Mouse (Mus musculus) kidney, adult 9 months (tissue): ENCODE measurements at regions not wholly inside any gene's neighbourhood (a gene's known extent, or its start where the extent isn't known, plus 50 kb on each side); places are given as distances from the start of the nearest gene placed in this dataset.
"Not testable (repeated sequence)": the region's sequence is repeated elsewhere in the genome, so short reads cannot be mapped to it uniquely, and the experiment has no call there.

Experiments used
- DNase-seq: peaks from one replicate; pipeline ENCODE4 v3.0.0; 2022

- DNase-seq, result no peak
Observed at GRCm38 (mm10) chr9:41429711-41430390, 268.4 kb upstream of the Ubash3b start.

DNA sequence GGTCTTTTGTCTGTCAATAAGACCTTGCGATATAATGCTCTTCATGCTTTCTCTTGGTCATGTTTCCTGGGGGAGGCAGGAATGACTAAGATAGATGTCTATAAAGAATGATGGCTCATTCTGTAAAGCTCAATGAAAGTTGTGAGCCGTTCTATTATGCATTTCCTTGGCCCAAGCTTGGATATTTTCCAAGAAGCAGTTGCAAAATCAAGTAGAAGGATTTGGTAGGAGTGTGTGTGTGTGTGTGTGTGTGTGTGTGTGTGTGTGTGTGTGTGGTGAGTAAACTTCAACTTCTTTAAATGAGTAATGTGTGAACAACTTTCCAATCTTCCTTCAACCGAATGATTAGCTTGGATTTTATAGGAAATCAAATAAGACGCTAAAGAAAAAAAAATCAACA lies 267.7 kb upstream of the Ubash3b start:
- DNase-seq, result no peak

- no peak for DNase-seq
Observed at GRCm38 (mm10) chr9:41426698-41427097, 265.2 kb upstream of the Ubash3b start.

- no peak for DNase-seq
Observed at GRCm38 (mm10) chr9:41425225-41425624, 263.7 kb upstream of the Ubash3b start.

GRCm38 (mm10) chr9:41413791-41414190 lies 252.3 kb upstream of the Ubash3b start:
- no peak for DNase-seq

GRCm38 (mm10) chr9:41413091-41413490 lies 251.6 kb upstream of the Ubash3b start:
- not testable (repeated sequence) for DNase-seq

DNA sequence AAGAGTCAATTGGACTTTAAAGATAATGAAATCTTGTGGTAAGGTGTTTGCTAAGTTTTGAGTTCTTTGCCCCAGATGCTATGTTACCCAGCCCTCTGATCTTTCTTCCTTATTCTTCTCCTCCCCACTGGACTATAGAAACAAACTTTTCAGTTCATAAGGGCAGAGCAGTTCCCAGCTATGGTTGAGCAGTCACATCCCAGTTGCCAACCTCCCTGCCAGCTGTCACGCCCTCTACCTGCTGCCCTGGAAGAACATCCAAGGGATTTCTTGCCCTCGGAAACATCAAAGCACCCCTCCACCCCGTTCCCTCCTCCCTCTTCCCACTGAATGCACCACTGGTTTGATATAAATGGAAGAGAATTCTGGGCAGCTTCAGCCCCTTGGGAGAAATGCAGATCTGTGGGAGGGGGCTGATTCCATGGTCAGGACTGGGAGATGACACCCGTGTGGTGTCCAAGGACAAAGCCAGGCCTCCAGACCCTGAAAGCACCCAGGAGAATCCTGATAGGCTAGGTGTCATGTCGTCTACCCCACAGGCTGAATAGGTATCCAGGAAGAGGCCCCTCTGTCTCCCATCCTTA lies 250.8 kb upstream of the Ubash3b start:
- peak; percentile 21 for DNase-seq

DNA sequence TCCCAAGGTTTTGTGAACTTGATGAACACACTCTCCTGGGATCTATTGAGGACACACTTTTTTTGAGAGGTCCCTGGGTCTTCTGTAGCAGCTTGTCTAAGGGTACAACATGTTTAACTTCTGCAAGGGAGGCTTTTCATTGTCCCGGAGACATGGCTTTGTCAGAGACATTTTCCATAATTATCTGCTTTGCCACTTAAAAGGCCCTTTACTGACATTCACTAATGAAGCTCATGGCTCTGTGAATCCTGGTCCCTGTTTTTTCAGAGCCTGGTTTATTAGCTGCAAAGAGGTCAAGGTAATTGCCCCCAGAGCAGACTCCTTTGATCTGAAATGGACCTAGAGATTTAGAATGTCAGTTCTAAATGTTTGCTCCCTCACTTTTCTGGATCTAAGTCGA lies 246.8 kb upstream of the Ubash3b start:
- DNase-seq, result no peak

- DNase-seq, result no peak
Observed at GRCm38 (mm10) chr9:41407078-41407477, 245.6 kb upstream of the Ubash3b start.

DNA sequence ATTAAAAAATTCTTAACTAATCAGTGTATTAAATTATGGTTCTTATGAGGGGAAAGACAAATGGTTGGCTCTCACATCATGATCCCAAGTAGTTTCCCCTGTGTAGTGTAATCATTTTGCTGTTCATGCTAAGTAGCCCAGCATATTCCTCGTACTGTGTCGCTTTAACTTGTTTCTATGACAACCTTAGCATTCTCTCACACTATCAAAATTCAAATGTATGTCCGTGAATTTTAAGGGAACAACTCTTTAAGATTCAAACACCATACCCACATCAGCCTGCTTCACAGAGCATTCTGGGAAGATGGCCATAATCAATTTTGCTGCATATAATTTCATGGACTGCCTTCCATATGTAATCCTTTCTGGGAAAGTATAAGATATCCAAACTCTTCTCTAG lies 241.4 kb upstream of the Ubash3b start:
- no peak for DNase-seq

DNA sequence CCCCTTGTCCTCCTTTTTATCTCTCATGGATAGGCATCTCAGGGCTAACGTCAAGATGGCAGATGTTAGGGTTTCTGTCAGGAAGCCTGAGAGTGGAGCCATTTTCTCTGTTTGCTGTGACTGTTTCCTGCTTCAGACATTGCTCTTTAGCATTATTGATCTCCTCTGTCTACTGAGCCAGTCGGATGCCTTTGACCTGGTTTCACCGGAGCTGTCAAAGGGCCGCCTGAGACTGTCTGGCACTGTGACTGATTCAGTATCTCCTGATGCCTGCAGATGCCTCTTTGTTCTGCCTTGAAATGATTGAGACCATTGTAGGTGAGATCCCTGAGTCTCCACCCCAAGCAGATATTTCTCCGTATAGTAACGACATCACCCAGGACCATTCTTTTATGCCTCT lies 239.5 kb upstream of the Ubash3b start:
- DNase-seq, result no peak

GRCm38 (mm10) chr9:41395471-41395870 lies 234.0 kb upstream of the Ubash3b start:
- DNase-seq, result no peak

DNA sequence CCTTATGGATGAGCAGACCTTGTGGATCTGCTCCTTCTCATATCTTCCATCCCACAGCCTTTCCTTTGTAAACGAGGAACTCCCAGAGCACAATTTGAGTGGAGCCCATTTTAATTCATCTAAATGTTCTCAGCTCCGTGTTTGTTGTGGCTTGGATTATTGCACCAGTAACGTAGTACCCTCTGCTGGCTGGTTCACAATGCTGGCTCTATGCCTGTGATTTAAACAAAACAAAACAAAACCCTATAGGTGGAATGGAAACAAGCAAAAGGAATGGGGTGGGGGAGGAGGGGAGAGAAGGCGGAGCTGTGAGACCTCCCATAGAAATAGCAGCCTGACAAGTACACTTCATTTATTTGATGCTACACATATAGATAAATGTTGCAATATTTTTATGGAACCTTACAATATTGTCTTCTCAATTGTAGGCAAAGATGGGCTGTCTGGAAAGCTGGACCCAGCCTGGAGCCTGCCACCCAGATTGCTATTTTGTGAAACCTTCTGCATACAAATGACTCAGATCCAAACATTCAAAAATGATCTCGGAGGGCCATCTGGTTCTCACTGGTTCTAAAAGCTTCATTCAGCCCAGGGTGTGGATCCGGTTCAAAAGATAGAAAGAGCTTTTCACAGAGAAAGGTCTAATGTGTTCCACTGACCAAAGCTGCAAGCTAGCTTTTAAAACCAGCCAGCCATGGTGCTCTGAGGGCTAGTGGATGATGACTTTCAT lies 230.3 kb upstream of the Ubash3b start:
- peak; percentile 21 for DNase-seq

DNA sequence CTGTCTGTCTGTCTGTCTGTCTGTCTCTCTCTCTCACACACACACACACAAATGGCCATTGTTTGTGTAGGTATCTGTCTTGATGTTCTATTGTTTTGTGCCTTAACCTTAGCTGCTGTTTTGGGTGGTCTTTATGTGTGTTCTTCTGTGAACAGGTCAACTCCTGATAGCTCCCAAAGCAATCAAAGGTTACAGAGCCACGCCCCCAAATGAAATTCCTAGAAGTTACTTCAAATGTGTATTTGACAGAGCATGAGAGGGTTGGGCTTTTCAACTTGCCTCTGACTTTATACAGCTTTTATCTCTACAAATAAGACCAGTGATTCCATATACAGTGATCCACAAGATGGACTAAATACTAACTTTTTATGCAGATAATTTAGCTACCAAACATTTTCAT lies 217.8 kb upstream of the Ubash3b start:
- no peak for DNase-seq

DNA sequence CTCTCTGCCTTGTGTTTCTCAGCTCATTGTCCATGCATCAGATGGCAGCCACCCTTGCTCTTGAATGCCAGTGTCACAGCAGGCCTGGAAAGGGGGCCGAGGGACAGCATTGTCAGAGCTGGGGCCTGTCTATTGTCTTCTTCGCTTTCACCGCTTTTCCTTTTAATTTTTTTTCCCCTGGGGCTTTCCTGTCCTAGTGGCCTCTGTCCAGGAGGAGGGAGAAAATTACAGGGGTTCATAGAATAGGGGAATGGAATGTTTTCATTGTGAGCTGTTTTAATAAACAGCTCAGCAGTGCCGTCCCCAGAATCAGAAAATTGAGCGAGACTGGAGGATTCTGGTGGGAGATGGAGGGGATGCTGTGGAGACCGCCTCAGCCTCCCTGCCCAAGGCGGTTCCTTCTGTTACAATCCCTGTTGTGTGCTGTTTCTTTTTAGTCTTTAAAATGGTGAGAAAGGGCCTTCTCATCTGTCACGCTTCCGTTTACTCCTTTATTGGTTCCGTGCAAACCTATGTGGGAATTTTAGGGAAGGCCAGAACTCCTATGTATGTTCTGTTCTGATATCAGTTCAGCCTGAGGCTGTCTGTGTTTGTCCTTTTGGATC lies 217.2 kb upstream of the Ubash3b start:
- DNase-seq, result no peak

DNA sequence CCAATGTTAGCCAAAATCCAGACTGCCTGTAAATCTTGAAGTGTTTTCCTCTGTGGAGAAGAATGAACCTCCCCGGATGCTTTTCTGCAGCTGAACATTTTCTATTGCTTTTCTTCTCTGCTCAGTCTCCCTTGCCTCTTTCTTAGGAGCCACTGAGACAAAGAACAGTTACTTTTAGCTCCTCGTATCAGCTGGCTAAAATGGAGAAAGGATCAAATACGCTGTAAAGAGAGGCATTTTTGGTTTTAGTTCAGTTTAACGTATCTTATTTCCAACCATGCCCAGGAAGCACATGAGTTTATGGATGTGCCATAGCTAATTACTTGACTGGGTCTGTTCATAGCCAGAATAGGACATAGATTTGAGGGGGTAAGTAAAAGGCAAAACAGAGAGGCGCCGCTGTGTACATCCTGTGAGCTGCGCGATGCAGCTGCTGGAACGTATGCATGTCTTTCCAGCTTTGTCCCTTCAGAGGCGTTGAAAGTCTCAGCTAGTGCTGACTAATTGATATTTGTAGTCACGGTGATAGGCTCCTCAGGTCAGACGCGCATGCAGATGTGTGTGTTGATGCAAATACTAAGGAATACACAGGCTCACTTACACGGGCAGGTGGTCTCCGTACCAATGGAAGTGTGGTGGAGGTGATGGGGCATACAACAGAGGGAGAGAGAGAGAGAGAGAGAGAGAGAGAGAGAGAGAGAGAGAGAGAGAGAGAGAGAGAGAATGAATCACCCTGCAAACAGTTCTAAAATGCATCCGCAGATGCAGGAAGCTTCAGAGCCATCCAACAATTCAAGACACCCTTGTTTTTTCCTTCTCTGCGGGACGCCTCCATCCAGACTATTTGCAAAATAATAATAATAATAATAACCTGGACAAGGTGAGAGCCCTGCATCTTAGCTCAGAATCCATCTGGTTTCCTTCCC lies 216.5 kb upstream of the Ubash3b start:
- no peak for DNase-seq

DNA sequence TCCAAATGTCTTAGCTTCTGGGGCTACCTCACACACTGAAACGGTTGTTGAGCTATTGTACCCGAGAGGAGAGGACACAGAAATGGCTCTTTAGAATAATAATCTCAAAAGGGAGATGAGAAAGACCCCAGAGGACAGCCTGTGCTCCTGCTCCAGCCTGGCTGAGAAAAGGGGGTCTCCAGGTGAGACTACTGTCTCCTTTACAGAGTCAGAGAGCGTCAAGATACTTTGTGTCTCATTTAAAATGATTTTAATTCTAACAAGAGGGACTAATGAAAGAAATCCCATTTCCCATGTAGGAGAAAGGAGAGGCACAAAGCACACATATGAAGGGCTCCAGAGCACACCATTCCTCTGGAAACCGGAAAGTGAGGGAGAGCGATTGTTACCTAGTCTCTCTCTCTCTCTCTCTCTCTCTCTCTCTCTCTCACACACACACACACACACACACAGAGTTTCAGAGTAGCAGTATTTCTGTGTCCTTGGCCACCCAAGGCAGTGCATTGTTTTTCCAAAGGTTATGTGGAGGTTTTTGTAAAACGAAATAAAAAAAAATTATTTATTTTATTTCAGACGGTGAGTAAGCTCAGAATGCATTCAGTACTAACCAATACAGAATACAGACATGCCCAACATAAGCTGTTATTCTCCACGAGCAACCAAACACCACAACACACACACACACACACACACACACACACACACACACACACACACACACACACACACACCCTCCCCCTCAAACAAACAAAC lies 215.6 kb upstream of the Ubash3b start:
- DNase-seq, result no peak

DNA sequence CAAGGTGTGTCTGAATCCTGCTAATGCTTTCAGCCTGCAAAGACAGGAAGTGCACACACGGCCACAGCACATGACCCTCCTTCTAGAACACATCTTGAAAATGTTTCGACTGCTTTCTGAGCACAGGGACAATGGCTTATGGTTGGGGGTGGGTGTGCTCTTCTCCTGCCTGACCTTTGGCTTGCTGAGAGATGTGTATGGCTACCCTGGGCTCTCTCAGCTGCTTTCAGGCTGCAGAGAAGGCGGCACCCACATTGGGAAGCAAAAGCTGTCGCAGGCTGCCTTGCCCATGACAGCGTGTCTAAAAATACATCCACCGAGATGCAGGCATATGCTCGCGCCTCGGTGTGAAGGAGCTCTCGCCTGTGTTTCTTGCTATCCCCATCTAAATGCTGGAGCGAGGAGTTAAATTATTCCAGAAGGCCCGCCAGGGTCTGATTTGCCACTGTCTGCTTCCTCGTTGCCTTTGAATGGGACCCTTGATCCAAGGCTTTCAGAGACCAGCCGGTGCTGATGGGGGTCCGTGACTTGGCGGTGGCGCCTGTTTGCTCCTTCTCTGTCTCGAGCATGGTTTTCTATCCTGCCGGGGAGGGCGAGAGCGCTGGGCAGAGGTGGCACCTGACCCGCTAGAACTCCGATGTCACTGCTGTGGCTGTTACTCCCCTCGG lies 214.6 kb upstream of the Ubash3b start:
- no peak for DNase-seq

DNA sequence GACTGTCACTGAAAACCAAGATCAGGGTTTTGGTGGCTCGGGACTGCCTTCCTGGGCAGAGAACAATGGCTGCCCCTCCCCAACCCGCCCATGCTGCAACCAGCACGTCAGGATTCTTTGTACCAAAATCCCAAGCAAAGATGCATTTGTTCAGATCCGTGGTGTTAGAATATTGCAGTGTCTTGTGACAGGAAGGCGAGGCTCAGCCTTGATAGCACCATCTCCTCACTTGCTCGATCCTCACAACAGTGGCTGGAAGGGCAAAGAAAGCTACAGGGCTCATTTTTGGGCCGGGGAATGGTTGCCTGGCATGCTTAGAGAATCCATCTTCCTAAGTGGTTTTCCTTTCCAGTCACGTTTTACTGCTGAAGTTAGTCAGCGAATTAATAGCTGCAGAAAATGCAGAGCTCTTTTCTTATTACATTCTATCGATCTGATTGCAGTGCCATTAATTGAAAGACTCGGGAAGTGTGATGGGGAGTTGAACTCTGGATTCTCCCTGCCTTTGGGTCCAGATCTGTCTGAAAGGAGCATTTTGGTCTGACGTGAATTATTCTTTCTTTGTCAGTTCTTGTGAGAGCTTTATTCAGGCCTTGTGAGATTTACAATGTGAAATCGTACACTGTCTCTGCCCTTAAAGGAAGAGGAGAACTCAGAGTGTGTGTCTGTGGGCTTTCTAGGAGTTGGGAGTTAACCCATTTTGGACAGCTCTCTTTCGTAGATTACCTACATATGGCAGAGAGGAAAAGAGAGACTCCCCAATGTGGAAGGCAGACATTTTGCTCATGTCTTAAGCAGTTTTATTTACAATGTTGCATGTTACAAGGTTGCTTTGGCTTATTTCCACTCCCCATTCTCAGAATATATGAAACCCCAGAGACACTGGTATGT lies 213.3 kb upstream of the Ubash3b start:
- no peak for DNase-seq

GRCm38 (mm10) chr9:41366405-41366804 lies 204.9 kb upstream of the Ubash3b start:
- no peak for DNase-seq
